Mouse (Mus musculus): ENCODE measurements around the gene Dlg1.
A peak's percentile ranks its signal among the peaks of the same experiment; 100 is the strongest.

The Dlg1 gene

DNA sequence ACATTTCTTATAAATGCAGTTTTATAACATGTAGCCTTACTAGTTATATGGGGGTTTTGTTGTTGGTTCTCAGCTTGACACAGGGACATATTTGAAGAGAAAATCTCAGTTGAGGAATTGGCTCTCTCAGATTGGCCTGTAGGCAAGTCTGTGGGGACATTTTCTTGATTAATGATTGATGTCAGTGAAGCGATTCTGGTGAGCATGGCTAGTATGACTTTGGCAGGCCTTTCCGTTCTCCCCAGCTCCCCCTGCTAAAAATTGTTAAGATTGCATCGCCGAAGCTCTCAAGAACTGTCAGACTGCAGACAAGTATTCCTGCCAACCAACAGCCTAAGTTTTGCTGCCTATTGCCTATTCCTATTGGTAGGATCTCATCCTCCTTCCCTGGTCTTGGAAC lies 73.8 kb downstream of the Dlg1 start:
- no peak for DNase-seq (ENCODE audit: low spot score in 2 of 2)

DNA sequence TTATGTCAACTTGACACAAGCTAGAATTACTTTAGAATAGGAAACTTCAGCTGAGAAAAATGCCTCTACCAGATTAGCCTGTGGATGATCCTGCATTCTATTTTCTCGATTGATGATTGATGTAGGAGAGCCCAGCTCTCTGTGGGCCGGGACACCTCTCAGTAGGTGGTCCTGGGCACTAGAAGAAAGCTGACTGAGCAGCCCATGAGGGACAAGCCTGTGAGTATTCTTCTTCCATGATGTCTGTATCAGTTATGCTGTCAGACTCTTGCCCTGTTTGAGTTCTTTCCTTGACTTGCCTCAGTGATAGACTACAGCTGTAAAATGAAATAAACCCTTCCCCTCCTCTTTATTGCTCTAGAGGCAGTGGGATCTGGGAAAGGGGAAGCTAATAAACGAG lies 74.5 kb downstream of the Dlg1 start:
- no peak for DNase-seq (ENCODE audit: low spot score in 2 of 2)

DNA sequence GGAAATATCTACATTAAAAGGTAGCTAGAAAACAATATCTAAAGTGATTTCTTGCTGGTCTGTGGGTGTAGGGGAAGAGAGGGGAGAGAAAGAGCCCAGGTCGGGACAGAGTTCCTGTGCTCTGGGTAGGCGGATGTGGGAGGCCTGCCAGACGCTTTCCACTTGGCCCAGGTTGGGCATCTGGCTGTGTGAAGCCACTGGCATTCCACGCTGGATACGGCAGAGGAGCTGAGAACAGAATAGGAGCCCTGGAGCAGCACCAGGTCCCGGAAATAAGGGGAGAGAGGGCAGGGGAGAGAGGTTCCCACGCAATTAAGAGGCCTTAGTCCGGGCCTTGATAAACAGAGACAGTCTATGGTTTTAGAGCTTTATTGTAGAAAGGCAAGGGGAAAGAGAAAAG lies 77.0 kb downstream of the Dlg1 start:
- DNase-seq (ENCODE audit: low spot score in 2 of 2), result no peak

DNA sequence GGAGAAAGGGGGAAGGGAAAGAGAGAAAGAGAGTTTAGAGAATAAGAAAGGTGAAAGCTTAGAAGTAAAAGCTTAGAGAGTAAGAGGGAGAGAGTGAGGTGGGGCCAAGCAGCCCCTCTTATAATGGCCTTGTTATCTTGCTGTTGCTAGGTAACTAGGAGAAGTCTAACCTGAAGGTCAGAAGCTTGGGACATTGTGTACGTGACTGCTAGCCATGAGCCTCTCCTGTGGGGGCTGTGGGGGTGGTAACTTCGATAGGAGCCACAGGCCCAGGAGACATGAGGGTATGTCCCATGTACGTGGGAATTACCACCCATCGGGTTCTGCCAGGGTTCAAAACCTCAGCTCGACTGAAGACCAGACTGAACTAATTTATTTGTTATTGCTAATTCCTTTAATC lies 77.5 kb downstream of the Dlg1 start:
- DNase-seq (ENCODE audit: low spot score in 2 of 2), result no peak

DNA sequence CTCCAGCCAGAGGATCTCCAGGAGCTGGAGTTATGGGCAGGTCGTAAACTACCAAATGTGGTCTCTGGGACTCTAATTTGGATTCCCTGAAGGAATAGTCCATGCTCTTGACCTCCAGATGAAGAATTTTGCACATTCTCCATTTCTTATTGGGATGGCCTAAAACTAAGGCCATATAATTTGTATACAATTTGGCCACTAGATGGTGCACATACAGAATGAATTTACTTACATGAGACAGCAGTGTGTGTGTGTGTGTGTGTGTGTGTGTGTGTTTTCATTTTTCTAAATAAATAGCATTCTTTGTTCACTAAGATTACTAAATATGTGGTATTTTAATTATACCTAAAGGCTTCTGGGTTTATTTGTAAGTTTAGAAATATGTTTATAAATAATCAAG lies 87.3 kb downstream of the Dlg1 start:
- no peak for DNase-seq (ENCODE audit: low spot score in 2 of 2)

DNA sequence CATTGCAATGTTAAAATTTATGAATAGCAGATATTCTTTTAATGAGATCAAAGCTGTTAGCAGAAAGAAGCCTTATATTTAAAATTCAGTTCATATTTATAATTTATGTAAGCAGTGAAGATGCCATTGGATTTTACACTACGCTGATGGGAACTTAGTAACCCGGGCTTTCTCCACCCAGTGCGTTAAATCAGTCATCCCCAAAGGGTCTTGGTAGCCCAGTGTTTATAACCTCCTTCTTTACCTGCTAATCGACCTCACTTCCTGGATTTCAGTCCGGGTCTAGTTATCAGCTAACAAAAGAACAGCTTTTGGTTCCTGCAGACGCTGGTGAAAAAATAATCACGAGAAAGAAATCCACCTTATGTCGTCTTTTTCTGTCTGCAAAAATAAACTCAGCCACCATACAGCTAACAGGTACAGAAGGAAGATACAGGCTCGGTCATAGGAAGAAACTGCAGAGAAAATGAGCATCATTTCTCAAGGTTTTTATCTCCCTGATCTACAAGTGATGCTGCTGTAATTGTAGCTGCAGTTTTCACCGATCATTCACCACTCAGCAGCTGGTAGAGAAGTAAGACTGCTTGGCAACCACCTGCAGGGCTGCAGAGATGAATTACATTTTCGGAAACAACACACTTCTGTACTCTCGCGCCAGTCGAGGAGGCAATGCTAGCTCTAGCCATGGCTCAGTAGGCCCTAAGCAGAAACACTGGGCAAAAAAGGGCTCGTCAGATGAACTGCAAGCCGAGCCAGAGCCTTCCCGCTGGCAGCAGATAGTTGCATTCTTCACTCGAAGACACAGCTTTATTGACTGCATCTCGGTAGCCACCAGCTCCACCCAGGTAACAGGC lies 91.2 kb downstream of the Dlg1 start:
- DNase-seq (ENCODE audit: low spot score in 2 of 2), result peak; percentile 60 to 71

DNA sequence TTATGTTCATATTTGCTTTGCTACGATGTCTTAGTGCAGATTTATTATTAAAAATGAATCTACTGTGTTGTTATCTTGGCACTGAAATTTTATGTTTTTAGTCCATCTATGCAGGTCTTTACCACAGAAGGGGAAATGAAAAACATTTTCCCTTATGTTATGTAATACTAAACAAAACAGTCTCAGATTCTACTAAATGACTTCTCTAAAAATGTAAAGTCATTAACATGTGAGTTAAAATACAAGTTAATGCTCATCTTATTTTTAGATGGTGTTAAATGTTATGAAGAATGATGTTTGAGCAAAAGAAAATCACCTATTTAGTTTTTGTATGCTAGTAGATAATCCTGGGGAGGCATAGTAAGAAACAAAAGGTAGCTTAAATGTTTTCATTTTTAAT lies 91.8 kb downstream of the Dlg1 start:
- DNase-seq (ENCODE audit: low spot score in 2 of 2), result no peak

DNA sequence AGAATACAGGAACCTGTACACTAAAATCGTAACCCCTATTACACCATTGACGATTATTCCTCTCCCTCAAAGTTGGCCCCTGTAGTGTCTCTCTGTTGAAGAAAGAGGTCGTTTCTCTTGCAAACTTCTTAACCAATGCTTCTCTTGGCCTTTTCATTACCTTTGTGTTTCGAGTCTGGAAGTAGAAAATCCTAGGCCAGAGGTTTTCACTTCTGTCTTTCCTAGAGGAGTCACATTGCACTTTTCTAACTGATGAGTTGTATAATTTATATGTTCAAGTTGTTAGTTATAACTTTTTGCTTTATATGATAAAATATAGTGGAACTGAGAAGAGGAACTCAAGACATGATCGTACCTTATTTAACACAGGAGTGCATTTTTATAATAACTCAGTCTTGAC lies 93.2 kb downstream of the Dlg1 start:
- no peak for DNase-seq (ENCODE audit: low spot score in 2 of 2)

DNA sequence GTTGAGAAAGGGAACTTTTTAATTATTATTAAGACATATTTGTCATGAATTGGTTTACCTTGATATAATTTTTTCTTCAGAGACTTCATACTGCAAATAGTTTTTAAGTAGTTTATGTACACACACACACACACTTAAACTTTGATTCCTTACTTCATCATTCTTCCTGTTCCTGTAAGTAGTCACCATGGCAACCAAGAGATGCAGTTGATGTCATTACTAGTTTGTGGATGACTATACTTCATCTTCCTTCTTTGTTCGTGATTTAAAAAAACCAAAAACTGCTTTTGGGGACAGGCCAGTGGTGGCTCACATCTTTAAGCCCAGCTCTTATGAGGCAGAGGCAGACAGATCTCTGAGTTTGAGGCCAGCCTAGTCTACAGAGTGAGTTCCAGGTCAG lies 94.4 kb downstream of the Dlg1 start:
- DNase-seq (ENCODE audit: low spot score in 2 of 2), result no peak

DNA sequence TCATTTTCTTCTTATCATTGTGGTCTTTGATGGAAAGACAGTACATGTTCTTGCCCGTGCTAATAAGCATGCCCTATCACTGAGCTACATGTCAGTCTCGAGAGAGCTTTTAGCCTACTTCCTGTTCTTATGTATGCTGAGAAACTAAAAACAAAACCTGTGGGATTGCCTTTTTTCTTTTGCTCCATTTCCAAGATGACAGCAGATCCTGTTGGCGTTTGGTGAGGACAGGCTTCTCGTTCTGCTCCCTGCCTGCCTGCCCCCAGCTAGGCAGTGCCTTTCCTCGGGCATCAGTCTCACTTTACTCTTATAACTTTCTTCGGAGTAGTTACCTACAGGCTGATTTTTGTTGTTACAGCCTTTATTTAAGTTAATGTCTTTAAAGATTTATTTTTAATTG lies 96.2 kb downstream of the Dlg1 start:
- DNase-seq (ENCODE audit: low spot score in 2 of 2), result no peak

DNA sequence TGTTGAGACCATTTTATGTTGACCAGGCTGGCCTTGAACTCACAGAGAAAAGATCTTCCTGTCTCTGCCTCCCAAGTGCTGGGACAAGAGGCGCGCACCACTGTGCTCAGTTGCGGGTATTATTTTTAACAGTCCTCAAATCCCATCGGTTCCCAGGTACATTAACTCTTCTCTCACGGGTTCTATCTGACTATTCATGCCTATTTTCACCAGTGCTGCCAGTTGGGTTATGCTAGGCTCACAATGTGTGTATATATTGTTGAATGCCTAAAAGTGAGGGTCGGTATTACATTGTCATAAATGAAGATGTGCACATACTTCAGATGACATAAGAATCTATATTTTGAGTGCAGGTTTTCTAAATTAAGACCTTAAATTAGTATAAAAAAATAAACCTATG lies 103.1 kb downstream of the Dlg1 start:
- no peak for DNase-seq (ENCODE audit: low spot score in 2 of 2)

DNA sequence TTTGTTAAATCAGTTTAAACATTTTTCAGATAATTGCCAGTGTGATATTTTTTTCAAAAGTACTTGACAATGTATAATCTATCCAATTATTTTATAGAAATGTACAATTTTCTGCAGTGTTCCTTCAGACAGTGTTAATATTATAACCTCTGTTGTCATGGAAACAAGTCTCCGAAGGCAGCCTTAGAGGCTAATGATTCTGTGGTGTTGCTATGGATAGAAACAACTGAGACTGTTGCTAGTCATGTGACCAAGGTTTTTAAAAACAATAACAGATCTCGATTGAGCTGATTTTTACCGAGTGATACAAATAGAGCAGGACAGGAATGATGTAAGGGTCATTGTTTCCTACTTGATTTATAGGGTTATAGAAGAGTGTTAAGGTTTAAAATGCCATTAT lies 103.5 kb downstream of the Dlg1 start:
- DNase-seq (ENCODE audit: low spot score in 2 of 2), result no peak

DNA sequence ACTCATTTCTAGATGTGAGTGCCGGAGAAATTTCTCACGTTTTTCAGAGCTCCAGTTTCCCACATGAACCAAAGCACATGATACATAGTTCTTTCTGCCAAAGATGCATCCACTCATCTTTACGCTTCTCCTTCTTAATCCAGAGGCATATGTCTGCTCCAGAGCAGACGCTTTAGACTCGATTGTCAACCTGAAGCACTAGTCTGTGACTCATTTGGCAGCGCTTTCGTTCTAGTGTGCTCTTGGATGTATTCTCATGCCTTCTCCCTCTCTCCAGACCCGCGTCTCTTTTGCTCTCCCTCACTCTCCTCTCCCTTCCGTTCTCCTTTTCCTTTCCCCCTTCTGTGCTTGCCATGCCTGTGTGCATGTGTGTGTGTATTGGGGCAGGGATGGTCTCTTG lies 112.7 kb downstream of the Dlg1 start:
- DNase-seq (ENCODE audit: low spot score in 2 of 2), result no peak

DNA sequence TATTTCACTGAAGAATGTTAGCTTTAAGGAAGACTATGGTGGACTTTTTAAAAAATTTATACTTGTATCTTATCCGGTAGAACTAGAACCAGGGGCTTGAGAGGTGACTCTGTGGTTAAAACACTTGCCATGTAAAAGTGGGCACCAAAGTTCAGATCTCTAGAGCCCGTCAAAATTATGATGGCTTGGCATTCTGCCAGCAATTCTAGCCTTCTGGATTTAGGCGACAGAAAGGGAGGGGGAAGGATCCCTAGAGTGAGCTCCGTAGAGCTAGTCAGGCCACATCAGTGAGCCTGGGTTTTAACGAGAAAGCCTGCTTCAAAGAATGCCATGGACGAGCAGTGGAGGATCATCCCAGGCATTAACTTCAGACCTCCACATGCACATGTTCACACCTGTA lies 117.8 kb downstream of the Dlg1 start:
- DNase-seq (ENCODE audit: low spot score in 2 of 2), result no peak

DNA sequence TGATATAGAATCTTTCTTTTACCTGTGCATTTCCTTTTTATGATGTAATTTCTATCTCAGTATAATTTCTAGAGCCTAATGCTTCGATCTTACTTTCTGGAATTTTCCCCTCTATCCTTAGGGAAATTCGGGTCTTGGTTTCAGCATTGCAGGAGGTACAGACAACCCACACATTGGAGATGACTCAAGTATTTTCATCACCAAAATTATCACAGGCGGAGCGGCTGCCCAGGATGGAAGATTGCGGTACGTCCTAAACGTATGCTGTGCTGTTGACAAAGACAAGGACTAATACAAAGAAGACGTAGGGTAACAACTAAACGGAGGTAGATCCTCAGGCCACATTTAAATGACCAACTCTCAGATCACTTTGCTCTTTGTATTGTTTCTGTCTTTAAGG lies 126.8 kb downstream of the Dlg1 start:
- peak in 1 of 2 experiments; percentile 46 for DNase-seq (ENCODE audit: low spot score in 2 of 2)

DNA sequence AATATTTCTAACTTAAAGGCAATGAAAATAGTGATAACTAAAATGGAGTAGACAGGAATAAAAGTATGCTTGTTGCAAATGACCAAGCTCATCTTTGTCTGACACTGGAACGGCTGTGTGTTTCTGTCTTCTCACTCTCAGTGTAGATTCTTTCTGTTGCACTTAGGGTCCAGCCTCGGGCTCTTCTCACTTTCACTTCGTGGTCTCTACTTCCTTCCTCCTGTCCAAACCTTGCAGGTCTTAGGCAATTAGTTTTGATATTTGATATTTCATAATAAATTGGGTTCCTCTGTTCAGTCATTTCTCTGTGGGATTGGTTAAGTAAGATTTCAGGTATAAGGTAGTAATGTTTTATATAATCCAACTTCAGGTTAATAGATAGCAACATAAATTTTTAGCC lies 140.4 kb downstream of the Dlg1 start:
- no peak for DNase-seq (ENCODE audit: low spot score in 2 of 2)

DNA sequence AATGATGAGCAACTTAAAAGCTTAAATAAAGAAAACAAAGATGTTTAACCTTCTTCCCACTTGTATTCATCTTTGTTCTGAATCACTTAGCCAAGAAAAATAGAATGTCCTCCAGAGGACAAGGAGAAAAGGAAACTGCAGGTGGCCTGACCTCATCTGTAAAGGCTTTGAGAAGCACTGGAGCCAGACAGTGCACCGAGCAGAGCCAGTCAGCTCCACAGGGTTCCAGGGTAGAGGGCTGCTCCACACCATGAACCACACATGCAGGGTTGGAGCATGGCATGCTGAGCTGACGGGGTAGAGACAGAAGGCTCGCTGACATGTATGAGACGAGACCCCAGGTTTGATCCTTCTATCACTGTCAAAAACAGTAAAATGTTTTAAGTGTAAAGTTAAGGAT lies 162.8 kb downstream of the Dlg1 start:
- DNase-seq (ENCODE audit: low spot score in 2 of 2), result no peak

DNA sequence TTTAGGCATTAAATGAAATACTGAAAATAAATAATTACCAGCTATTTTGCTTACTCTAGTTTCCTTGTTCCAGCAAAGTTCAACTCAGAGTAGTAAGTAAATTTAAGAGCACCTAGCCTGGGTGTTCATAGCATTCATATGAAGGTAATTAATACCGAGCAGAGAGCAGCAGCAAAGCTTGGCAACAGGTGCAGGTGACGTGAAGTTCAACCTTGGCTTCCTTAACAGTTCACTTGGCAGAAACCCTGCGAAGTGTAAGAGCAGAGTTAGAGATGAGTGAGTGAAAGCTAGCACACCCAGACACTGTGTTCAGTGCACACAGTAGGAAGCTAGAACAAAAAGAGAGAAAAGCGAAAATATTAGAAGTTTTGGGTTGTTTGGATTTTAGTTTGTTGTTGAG lies 167.5 kb downstream of the Dlg1 start:
- DNase-seq (ENCODE audit: low spot score in 2 of 2), result no peak

DNA sequence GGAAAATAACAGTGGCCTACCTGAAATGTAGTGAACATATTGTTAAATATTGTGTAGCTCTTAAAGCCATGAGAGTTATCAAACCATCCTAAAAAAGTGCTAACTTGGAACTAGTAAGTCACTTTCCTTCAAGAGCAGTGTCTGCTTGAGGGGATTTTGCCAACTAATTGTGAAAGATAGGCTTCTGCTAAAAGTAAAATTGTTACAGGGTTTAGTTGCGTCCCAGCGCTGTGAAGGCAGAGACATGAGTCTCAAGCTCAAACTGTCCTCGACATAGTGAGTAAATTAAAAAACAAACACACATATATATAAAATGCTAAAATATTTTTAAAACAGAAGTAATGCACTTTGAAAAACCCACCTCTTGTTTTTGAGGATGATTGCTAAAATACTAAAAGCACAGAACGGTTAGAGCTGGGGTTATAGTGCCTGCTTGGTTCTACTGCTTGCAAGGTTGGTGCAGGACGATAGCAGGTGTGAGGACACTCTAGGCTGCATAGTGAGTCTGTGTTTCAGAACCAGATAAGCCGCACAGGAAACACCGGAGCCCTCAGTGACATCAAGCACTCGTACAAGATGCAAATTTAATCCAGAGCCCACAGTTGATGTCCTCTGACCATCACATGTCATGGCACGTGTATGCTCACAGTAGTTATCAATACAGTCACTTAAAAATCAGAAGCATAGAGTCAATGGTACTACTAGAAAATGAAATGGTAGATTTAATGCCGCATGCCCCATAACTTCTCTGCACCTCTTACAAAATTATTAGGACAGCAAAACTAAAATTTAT lies 169.6 kb downstream of the Dlg1 start:
- no peak for DNase-seq (ENCODE audit: low spot score in 2 of 2)

DNA sequence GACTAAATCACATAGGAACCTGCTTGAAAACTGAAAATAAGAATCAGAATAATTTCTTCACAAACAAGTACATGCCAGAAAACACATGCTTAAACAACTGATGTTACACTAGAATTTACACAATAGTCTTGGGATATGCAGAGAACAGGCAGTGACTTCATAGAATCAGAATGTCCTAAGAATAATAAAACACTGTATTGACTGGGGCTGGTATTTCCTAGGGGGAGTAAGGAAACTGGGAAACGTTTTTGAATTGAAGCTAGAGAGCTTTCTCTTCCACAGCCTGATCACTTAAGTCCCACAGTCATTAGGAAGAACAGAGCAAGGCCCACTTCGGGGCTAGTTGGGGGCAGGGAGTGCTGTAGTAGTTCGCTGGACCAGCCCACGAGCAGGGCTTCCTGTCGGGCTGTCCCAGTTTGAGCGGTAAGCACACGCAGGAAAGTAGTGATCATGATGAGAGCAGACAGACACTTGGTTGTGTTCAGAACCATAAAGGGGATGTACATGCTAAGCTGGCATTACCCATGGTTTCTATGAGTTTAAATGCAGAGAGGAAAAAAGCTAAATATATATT lies 170.9 kb downstream of the Dlg1 start:
- DNase-seq (ENCODE audit: low spot score in 2 of 2), result no peak

DNA sequence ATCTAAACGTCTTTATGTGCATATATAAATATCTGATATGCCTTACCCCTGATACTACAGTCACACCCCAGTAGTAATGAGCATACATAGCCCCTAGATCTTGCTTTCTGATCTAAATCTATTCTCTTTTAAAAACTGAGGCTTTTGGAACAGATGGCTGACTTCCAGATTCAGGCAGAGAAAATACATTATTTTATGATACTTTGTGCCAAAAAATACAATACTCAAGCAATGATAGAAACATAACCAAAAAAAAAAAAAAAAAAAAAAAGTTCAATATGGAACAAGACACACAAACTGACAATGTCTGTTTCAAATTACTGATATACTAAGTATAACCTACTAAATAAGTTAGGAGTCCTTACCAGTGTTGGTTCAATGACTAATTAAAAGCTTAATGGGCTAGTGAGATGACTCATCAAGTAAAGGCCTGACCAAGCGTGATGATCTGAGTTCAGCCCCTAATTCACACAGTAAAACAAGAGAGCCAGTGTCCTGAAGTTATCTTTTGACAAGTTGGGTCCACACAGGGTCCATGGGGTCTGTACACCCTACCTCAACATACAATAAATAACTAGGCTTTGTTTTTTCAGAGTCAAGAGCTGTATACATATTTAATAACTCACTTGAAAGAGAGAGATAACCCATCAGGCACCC lies 171.5 kb downstream of the Dlg1 start:
- no peak for DNase-seq (ENCODE audit: low spot score in 2 of 2)

DNA sequence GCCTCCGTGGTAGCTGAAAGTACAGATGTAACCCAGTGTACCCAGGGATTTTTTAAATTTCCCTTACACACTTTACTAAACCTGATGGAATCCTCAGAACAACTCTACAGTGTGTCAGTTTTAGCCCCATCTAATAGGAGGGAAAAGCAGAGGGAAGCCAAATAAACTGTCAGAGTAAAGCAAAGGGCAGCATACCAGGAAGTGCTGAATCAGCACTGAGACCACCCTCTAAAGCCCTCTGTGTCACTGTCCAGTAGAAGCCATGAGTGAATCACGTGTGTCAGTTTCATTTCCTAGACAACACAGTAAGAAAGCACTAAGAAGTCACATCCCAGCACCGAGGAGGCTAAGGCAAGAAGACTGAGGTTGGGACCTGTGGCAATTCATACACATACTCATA lies 174.1 kb downstream of the Dlg1 start:
- DNase-seq (ENCODE audit: low spot score in 2 of 2), result no peak
